Mouse (Mus musculus) hindbrain, embryonic 14.5 days (tissue): ENCODE data around the gene Foxp1. TPM values are rescaled to one million over a fixed set of nuclear protein-coding genes. Genes with fewer than 3 reads are reported as not detected.

ENCODE experiments used
- ATAC-seq: fragments of 200-750 bp; cut with Nextera tagmentation; 2 replicates; pipeline ENCODE4 v1.8.0; 2017; ENCODE audit warnings: moderate number of reproducible peaks, mild to moderate bottlenecking, moderate TSS enrichment, moderate library complexity; ENCODE audit not compliant: low FRiP score
- DNase-seq: peaks from one replicate; pipeline ENCODE4 v3.0.0-alpha.2; 2015; ENCODE audit warnings: low spot score
- H3K27ac ChIP-seq: fragments of 300-500 bp; sonication (generic); 2 replicates; pipeline ENCODE4 v1.5.1; 2014; ENCODE audit warnings: mild to moderate bottlenecking, moderate library complexity
- H3K27me3 ChIP-seq: fragments of 300-500 bp; sonication (generic); 2 replicates; pipeline ENCODE4 v1.6.1; 2014; ENCODE audit warnings: mild to moderate bottlenecking, low read length, mixed read lengths; ENCODE audit not compliant: control insufficient read depth, insufficient read depth
- H3K36me3 ChIP-seq: fragments of 300-500 bp; sonication (generic); replicated peaks from 2 replicates; pipeline ENCODE4 v1.6.1; 2014; ENCODE audit not compliant: control insufficient read depth, insufficient read depth
- H3K4me1 ChIP-seq: fragments of 300-500 bp; sonication (generic); replicated peaks from 2 replicates; pipeline ENCODE4 v1.6.1; 2014; ENCODE audit warnings: antibody characterized with exemption, low read length, mixed read lengths; ENCODE audit not compliant: control insufficient read depth, insufficient read depth
- H3K4me2 ChIP-seq: fragments of 300-500 bp; sonication (generic); replicated peaks from 2 replicates; pipeline ENCODE4 v1.6.1; 2014; ENCODE audit warnings: mild to moderate bottlenecking, moderate library complexity
- H3K4me3 ChIP-seq: fragments of 300-500 bp; sonication (generic); replicated peaks from 2 replicates; pipeline ENCODE4 v1.5.1; 2014; ENCODE audit warnings: mild to moderate bottlenecking, low read length
- H3K9ac ChIP-seq: fragments of 300-500 bp; sonication (generic); 2 replicates; pipeline ENCODE4 v1.6.1; 2014
- H3K9me3 ChIP-seq: fragments of 300-500 bp; sonication (generic); 2 replicates; pipeline ENCODE4 v1.6.1; 2016; ENCODE audit warnings: low read length; ENCODE audit not compliant: control insufficient read depth
- WGBS: fragments of 180-500 bp; shearing (Covaris S2); extraction: QIAGEN DNeasy Blood & Tissue Kit; methylation state at CpG from one replicate; pipeline ENCODE4 v1.1.7; 2014; 5-methylcytosine and 5-hydroxymethylcytosine counted together
- polyA plus RNA-seq: library from polyadenylated mRNA; unstranded; fragments of >200 nt; fragmentation: Nextera tagmentation; extraction: Ambion mirVana; gene quantifications from 2 replicates; pipeline ENCODE4 v1.2.1, GENCODE M21; 2014

Gene Foxp1
- polyA plus RNA-seq, 1 experiment from 2014 or later = 68.3 TPM

DNA sequence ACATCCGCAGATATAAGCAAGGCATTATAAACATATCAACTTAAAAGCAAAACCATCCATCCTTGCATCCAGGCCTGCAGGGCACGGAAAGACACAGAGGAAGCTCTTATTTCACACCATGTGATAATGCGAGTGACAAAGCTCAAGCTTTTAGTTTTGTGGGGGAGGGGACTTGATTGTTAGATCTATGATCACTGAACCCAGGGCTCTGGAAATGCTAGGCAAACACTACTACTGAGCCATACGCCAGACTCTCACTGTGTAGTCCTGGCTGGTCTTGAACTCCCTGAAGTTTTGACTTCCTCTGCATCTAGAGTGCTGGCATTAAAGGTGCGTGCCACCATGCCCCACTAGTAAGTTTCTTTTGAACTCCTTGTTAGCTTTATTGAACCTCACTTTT is 264.2 kb downstream of the Foxp1 start:
- no peaks in the 10 kb centered on the region for H3K27me3 ChIP-seq
- DNase-seq (no peak), ATAC-seq (no peak)
- no peak overlapping the region for H3K9ac ChIP-seq
- no peaks in the 10 kb centered on the region for H3K36me3 ChIP-seq
- H3K4me1 ChIP-seq = no peaks in the 10 kb centered on the region
- no peak overlapping the region for H3K27ac ChIP-seq
- H3K4me3 ChIP-seq = no peak overlapping the region
- WGBS = 81% methylated on average over 5 of the region's 5 CpGs
- H3K9me3 ChIP-seq = no peaks in the 10 kb centered on the region
- no peak overlapping the region for H3K4me2 ChIP-seq

DNA sequence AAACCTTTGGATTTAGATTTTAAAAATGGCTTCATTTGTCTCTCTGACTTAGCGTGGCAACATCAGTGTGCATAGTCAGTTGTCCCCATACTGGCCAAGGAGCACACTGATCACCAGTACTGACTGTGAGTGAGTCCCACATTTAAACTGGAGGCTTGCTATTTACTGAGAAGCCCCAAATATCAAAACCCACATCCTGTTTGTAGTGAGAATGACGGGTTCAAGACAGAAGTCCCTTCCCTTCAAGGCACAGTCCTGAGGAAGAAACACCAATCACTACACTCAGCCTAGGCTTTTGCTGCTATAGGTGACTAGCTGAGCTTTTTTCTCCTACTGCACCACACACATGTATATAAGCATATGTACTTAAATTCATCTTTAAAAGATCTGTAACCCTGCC is 264.8 kb downstream of the Foxp1 start:
- WGBS = 90% methylated on average over 2 of the region's 2 CpGs
- ATAC-seq (no peak), DNase-seq (no peak)
- no peaks in the 10 kb centered on the region for H3K9me3 ChIP-seq
- no peaks in the 10 kb centered on the region for H3K36me3 ChIP-seq
- H3K27me3 ChIP-seq = no peaks in the 10 kb centered on the region
- no peak overlapping the region for H3K4me3 ChIP-seq
- H3K27ac ChIP-seq = no peak overlapping the region
- no peak overlapping the region for H3K4me2 ChIP-seq
- no peak overlapping the region for H3K9ac ChIP-seq
- no peaks in the 10 kb centered on the region for H3K4me1 ChIP-seq

DNA sequence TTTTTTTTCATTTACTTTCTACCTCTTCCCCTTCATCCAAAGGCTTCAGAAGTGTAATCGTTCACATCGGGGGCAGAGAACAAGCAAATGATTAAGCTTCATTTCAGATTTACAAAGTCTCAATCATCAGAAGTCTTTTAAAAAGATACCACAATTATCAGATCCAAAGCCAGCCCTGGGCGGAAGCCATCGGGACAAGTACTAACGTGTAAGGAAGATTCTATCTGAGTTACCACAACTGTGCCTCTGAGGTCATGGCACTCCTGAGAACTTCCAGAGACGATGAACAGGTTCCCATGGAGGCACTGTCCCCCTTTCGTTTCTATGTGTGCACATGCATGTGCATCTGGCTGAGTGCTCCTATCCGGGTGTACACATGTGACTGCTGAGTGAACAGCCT is 269.2 kb downstream of the Foxp1 start:
- H3K9me3 ChIP-seq = no peaks in the 10 kb centered on the region
- no peaks in the 10 kb centered on the region for H3K4me1 ChIP-seq
- WGBS = 91% methylated on average over 8 of the region's 8 CpGs
- DNase-seq (no peak), ATAC-seq (no peak)
- no peak overlapping the region for H3K27ac ChIP-seq
- H3K27me3 ChIP-seq = no peaks in the 10 kb centered on the region
- no peaks in the 10 kb centered on the region for H3K36me3 ChIP-seq
- no peak overlapping the region for H3K4me2 ChIP-seq
- H3K9ac ChIP-seq = no peak overlapping the region
- H3K4me3 ChIP-seq = no peak overlapping the region

DNA sequence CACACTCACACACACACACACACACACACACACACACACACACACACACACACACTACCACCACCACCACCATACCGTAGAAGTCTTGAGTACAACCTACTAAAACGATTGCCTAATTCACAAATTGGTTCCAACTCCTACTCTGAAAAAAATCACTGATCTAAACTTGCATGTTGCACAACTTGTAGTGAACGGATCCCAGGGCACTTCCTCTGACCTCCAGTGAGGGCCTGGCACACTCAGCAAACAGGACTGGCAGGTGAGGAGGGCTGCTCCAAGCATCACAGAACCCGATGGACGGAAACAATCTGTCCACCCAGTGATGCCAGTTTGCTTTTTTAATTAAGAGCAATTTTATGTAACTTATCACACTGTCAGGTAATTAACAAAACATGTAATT is 269.7 kb downstream of the Foxp1 start:
- no peak overlapping the region for H3K4me3 ChIP-seq
- H3K9me3 ChIP-seq = no peaks in the 10 kb centered on the region
- H3K4me1 ChIP-seq = no peaks in the 10 kb centered on the region
- no peak overlapping the region for H3K9ac ChIP-seq
- H3K36me3 ChIP-seq = no peaks in the 10 kb centered on the region
- WGBS = 83% methylated on average over 5 of the region's 5 CpGs
- no peak for DNase-seq
- H3K4me2 ChIP-seq = no peak overlapping the region
- no peak for ATAC-seq
- no peak overlapping the region for H3K27ac ChIP-seq
- H3K27me3 ChIP-seq = no peaks in the 10 kb centered on the region

DNA sequence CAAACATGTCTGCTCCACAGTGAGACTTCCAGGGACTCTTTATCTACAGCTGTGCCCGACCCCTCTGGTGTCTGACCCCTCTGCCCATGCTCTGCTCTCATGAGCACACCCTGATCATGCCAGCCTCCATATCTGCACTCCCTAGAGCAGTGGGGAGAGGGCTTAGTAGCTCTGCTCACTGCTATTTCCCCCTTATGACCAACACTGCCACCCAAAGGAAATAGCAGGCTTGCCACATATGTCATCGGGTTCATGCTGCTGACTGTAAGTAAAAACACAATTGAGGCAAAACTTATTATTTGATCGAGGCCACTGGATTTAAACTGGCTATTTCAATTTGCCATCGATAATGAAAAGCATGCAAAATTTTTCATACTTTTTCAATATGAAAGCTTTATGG is 270.6 kb downstream of the Foxp1 start:
- no peaks in the 10 kb centered on the region for H3K4me1 ChIP-seq
- no peak for DNase-seq
- H3K9me3 ChIP-seq = no peaks in the 10 kb centered on the region
- H3K9ac ChIP-seq = no peak overlapping the region
- H3K36me3 ChIP-seq = no peaks in the 10 kb centered on the region
- no peak overlapping the region for H3K4me3 ChIP-seq
- no peak overlapping the region for H3K4me2 ChIP-seq
- WGBS = 97% methylated on average over 4 of the region's 4 CpGs
- no peaks in the 10 kb centered on the region for H3K27me3 ChIP-seq
- no peak for ATAC-seq
- no peak overlapping the region for H3K27ac ChIP-seq

DNA sequence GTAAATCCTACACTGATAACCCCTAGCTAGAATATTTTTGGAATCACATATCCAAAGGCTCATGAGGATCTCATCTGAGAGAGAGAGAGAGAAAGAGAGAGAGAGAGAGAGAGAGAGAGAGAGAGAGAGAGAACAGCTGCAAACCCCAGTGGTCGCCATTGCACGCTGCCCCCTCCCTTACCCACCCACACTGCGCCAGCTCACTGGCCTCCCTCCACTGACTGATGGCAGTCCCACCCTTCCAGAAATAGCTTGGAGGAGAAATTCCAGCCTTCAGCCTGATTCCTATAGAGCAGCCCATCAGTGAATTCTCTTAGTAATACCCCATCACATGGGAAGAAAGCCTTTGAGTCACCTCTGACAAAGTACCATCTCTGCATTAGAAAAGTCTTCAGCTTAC is 271.3 kb downstream of the Foxp1 start:
- Histone ChIP-seq H3K4me2 (no peak overlapping the region), H3K27ac (no peak overlapping the region), H3K36me3 (no peaks in the 10 kb centered on the region), H3K4me3 (no peak overlapping the region), H3K4me1 (no peaks in the 10 kb centered on the region), H3K9ac (no peak overlapping the region), H3K27me3 (no peaks in the 10 kb centered on the region), H3K9me3 (no peaks in the 10 kb centered on the region)
- 100% methylated on average over 3 of the region's 3 CpGs for WGBS
- DNase-seq = no peak
- ATAC-seq = no peak

DNA sequence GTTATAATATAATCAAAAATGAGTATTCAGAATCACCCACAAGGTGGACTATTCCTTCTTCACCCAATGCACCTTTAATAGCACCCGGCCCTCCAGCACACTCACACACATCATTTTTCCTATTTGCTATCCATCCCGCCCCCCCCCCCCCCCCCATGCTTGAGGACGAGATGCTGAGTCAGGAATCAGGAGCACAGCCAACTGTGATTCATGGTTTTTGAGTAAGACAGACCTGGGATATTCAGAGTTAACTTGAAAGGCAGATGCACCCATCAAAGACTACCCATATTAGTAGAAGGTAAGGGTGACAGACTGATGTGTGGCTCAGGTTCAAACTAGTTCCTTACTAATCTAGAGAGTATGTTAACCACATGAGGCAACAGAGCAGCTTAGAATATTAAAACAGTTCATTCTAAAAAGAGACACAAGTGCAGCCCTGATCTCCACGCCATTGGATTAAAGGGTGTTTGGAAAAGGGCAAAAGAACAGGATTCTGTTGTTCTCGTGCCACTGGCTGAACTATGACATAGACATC is 273.0 kb downstream of the Foxp1 start:
- H3K4me1 ChIP-seq = no peaks in the 10 kb centered on the region
- WGBS = 81% methylated on average over 5 of the region's 5 CpGs
- no peak for ATAC-seq
- H3K27me3 ChIP-seq = no peaks in the 10 kb centered on the region
- no peak overlapping the region for H3K9ac ChIP-seq
- no peak for DNase-seq
- H3K27ac ChIP-seq = no peak overlapping the region
- no peaks in the 10 kb centered on the region for H3K9me3 ChIP-seq
- no peak overlapping the region for H3K4me3 ChIP-seq
- no peaks in the 10 kb centered on the region for H3K36me3 ChIP-seq
- no peak overlapping the region for H3K4me2 ChIP-seq

DNA sequence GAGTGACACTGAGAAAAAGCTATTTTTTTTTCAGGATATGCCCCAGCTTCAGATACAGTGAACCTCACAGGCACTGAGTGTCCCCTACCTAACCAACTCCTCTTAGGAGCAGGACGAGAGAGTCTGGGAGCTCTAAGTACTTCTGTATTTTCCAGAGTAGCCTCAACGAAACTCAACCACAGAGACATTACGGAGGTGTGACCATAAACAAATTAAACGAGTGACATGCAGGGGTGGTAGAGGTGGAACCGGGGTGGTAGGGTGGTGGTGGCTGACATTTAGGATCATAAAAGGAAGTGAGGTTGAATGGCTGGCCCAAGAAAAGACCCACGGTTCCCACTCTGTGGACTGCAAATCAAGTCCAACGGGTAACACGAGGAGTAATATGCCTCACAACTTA is 274.1 kb downstream of the Foxp1 start:
- H3K27me3 ChIP-seq = no peaks in the 10 kb centered on the region
- no peaks in the 10 kb centered on the region for H3K36me3 ChIP-seq
- DNase-seq = no peak
- no peak overlapping the region for H3K4me3 ChIP-seq
- H3K4me1 ChIP-seq = no peaks in the 10 kb centered on the region
- no peak for ATAC-seq
- H3K4me2 ChIP-seq = no peak overlapping the region
- 94% methylated on average over 8 of the region's 8 CpGs for WGBS
- no peak overlapping the region for H3K27ac ChIP-seq
- H3K9ac ChIP-seq = no peak overlapping the region
- no peaks in the 10 kb centered on the region for H3K9me3 ChIP-seq

DNA sequence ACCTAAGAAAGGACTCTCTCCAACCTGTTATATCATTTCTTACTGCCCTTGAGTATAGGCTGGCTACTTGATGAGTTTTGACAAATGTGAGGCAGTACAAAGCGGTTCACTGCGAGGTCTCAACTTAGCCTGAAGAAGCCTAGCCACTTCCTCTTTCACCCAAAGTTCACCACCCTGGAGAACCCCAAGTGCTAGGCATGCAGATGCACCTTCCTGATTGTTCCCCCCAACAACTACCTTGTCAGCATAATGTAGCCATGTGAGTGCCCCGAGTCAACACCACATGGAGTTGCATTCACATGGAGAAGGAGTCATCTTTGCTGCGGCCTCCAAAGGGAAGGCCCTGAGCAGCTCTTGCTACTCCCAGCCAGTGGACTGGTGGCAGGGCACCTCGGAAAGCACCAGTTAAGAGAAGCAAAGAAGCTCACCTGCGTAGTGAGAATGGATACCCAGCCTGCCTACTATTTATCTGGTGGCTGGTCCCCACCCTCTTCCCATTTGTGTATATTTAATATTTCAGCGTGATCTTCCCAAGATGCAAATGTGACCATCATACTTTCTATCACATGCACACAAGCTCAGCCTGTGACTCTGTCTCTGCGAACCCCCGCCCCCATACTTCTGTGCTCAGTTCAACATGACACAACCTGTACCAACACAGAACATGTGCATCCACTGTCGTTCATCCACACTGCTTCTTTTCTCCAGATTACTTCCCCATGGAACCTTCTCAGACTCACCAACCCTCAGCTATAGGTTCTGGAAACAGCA is 280.7 kb downstream of the Foxp1 start:
- no peak overlapping the region for H3K4me2 ChIP-seq
- H3K27me3 ChIP-seq = no peaks in the 10 kb centered on the region
- DNase-seq (no peak), ATAC-seq (no peak)
- no peaks in the 10 kb centered on the region for H3K9me3 ChIP-seq
- H3K4me3 ChIP-seq = no peak overlapping the region
- 97% methylated on average over 10 of the region's 10 CpGs for WGBS
- H3K27ac ChIP-seq = no peak overlapping the region
- H3K9ac ChIP-seq = no peak overlapping the region
- H3K4me1 ChIP-seq = no peaks in the 10 kb centered on the region
- no peaks in the 10 kb centered on the region for H3K36me3 ChIP-seq

DNA sequence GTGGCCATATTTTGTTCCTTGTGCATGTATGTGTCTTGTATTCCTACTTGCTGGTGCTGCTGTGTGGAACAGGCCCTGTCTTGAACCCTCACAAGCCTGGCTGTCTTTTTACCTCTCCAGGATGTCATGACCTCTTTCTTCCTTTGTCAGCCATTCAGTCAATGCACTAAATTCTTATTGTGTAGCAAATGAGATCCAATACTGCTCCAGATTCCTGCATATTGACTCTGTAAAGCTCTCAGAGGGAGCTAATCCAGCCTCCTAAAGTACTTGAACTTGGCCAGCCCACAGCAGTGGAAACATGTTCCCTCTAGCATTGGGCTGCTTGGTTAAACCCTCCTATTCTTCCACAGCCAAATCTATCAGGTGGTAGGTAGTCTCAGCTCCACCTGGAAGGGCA is 281.8 kb downstream of the Foxp1 start:
- no peak overlapping the region for H3K27ac ChIP-seq
- no peaks in the 10 kb centered on the region for H3K36me3 ChIP-seq
- no peaks in the 10 kb centered on the region for H3K9me3 ChIP-seq
- H3K4me2 ChIP-seq = no peak overlapping the region
- no peak overlapping the region for H3K9ac ChIP-seq
- ATAC-seq (no peak), DNase-seq (no peak)
- H3K4me3 ChIP-seq = no peak overlapping the region
- H3K4me1 ChIP-seq = no peaks in the 10 kb centered on the region
- no peaks in the 10 kb centered on the region for H3K27me3 ChIP-seq
